Mouse (Mus musculus): ENCODE measurements at regions not wholly inside any gene's neighbourhood (a gene's known extent, or its start where the extent isn't known, plus 50 kb on each side); places are given as distances from the start of the nearest gene placed in this dataset.

DNA sequence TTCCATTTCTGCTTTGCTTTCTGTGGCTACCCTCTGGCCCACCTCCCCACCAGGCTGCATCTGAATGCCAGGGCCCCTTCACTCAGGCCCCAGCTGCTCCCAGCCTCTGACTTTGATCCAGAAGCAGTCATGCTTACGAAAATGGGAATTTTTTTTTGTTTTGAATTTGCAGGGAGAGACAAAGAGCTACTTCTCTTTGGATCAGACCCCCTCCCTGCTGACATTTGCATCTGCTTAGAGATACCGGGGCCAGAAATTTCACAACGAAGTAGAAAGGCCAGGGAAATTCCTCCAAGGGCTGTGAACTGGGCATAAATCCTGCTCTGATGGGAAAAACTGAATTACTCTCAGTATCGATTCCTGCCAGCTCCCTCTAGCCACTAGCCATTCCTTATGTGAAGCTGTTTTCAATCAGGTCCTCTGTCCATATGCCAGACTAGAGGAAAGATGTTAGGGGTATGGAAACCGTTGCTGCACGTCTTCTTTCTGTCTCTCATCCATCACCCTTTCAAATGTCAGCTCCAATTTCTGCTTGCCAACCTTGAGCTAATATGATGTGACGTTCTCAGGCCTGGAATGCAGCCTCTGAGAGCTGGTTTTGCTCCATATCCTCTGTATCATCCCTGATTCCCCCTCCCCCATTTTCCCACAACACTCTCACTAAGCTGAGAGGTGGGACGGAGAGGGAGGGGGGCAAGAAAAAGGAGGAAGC is 62.4 kb upstream of the S1pr3 start:
- 37% methylated on average over 8 of the region's 8 CpGs for WGBS
- Histone ChIP-seq H3K27ac (ENCODE audit: low read length) (0 out of 2 replicates have a peak overlapping the region, but pooled peaks have one; percentile 9), H3K36me3 (ENCODE audit: control insufficient read depth, insufficient read depth, low read length) (no peaks in the 10 kb centered on the region), H3K9ac (ENCODE audit: low read depth, low read length) (no peak overlapping the region), H3K27me3 (replicated peaks; ENCODE audit: control insufficient read depth, insufficient read depth, low read length) (no peaks in the 10 kb centered on the region), H3K4me1 (ENCODE audit: control insufficient read depth, insufficient read depth, low read length) (0 out of 2 replicates have a peak, but pooled peaks cover 3% of the 10 kb centered on the region), H3K4me2 (ENCODE audit: low read depth, low read length) (no peak overlapping the region), H3K4me3 (ENCODE audit: low read length) (no peak overlapping the region), H3K9me3 (ENCODE audit: control insufficient read depth, low read length) (no peaks in the 10 kb centered on the region)
- 0 out of 2 replicates have a peak, but pooled peaks have one; percentile 33 for ATAC-seq

DNA sequence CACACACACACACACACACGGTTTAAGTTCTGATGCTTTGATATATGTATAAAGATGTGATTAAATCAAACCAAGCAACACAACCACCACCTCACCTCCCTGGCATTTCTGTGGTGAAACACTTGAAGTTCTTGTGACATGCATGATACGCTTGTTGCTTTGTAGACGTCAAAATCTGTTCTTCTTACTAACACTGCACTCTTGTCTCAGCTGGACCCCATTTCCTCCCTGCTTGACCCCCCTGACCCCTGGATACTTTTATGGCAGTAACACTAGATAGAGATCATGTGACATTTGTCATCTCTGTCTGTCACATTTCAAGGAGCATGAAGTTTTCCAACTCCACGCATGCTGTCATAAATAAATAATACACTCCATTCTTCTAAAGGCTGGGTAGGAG is 59.7 kb upstream of the S1pr3 start:
- Histone ChIP-seq H3K9me3 (ENCODE audit: control insufficient read depth, low read length) (no peaks in the 10 kb centered on the region), H3K9ac (ENCODE audit: low read depth, low read length) (no peak overlapping the region), H3K27ac (ENCODE audit: low read length) (no peak overlapping the region), H3K4me1 (ENCODE audit: control insufficient read depth, insufficient read depth, low read length) (0 out of 2 replicates have a peak, but pooled peaks cover 3% of the 10 kb centered on the region), H3K4me2 (ENCODE audit: low read depth, low read length) (no peak overlapping the region), H3K27me3 (replicated peaks; ENCODE audit: control insufficient read depth, insufficient read depth, low read length) (no peaks in the 10 kb centered on the region), H3K36me3 (ENCODE audit: control insufficient read depth, insufficient read depth, low read length) (no peaks in the 10 kb centered on the region), H3K4me3 (ENCODE audit: low read length) (no peak overlapping the region)
- WGBS, result 53% methylated on average over 4 of the region's 4 CpGs
- ATAC-seq, result no peak

DNA sequence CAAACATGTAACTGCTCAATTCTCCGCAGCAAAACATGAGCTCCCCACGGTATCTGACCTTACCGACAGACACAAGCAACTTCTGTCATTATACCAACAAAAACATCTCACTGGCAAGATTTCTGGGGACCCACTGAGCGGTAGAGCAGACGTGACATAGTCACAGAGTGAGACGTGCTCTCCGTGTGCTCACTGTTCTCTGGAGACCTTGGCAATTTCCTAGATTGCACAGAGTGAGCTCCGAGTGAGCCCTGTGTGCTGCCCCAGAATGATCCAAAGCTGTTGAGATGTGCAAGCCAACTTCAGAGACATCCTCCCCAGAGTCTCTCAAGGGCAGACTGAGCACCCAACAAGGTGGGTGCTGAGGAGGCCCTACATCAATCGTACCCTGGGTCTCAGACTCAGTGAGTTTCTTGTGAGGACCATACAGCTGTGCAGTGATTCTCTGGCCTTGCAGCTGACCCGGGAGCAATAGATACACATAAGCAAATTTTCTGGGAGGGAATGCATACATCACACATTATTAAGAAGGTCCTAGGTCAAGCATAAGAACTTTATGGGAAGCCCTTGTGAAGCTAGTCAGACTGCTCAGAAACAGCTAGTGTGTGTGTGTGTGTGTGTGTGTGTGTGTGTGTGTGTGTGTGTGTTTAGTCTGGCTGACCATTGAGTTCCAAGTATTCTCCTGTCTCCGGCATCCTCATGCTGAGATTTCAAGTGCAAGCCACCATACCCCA is 58.5 kb upstream of the S1pr3 start:
- H3K4me1 ChIP-seq (ENCODE audit: control insufficient read depth, insufficient read depth, low read length), result 0 out of 2 replicates have a peak, but pooled peaks cover 3% of the 10 kb centered on the region
- 79% methylated on average over 11 of the region's 11 CpGs for WGBS
- no peak overlapping the region for H3K27ac ChIP-seq (ENCODE audit: low read length)
- ATAC-seq, result no peak
- no peaks in the 10 kb centered on the region for H3K27me3 ChIP-seq (replicated peaks; ENCODE audit: control insufficient read depth, insufficient read depth, low read length)
- no peaks in the 10 kb centered on the region for H3K36me3 ChIP-seq (ENCODE audit: control insufficient read depth, insufficient read depth, low read length)
- H3K9ac ChIP-seq (ENCODE audit: low read depth, low read length), result no peak overlapping the region
- H3K4me2 ChIP-seq (ENCODE audit: low read depth, low read length), result no peak overlapping the region
- no peaks in the 10 kb centered on the region for H3K9me3 ChIP-seq (ENCODE audit: control insufficient read depth, low read length)
- H3K4me3 ChIP-seq (ENCODE audit: low read length), result no peak overlapping the region

DNA sequence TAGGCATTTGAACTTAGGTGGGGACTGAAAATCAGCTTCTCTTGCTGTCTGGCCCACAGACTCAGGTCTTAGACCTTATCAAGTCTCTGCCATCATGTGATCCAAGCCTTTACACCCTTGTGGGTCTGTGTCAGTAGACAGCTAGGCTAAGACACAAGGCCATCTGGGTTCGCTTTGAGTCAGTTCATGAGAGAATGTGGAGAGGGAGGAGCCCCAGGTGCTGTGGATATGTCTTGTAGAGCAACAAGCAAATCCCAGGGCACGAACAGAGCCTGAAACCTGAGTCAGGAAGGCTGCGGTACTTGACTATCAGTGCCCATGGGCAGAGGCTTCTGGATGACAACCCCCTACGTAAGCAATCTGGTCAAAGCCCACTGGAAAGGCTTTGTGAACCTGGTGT is 55.6 kb upstream of the S1pr3 start:
- Histone ChIP-seq H3K27ac (ENCODE audit: low read length) (no peak overlapping the region), H3K27me3 (replicated peaks; ENCODE audit: control insufficient read depth, insufficient read depth, low read length) (no peaks in the 10 kb centered on the region), H3K4me1 (ENCODE audit: control insufficient read depth, insufficient read depth, low read length) (no peaks in the 10 kb centered on the region), H3K4me2 (ENCODE audit: low read depth, low read length) (no peak overlapping the region), H3K9ac (ENCODE audit: low read depth, low read length) (no peak overlapping the region), H3K36me3 (ENCODE audit: control insufficient read depth, insufficient read depth, low read length) (no peaks in the 10 kb centered on the region), H3K4me3 (ENCODE audit: low read length) (no peak overlapping the region), H3K9me3 (ENCODE audit: control insufficient read depth, low read length) (no peaks in the 10 kb centered on the region)
- no peak for ATAC-seq
- WGBS, result 92% methylated on average over 4 of the region's 4 CpGs

DNA sequence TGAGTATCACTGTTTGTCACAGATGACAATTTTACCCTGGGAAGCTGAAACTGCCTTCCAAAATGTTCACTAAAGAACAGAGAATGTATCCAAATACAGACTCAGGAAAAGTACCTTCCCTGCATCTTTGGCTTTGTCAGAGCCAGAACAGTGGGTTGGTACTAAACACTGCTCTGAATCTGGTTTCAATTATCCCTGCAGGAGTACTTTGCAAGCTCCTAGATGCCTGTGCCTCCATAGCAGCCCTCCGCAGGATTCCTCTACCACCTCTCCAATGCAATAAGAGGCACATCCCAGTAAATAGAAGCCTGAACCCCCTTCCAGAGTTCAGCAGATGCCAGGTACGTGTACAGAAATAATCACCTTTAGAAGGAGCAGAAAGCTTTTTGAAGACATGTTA is 52.9 kb upstream of the S1pr3 start:
- H3K27ac ChIP-seq (ENCODE audit: low read length), result no peak overlapping the region
- 81% methylated on average over 2 of the region's 2 CpGs for WGBS
- no peak overlapping the region for H3K4me2 ChIP-seq (ENCODE audit: low read depth, low read length)
- no peak for ATAC-seq
- no peak overlapping the region for H3K4me3 ChIP-seq (ENCODE audit: low read length)
- H3K9me3 ChIP-seq (ENCODE audit: control insufficient read depth, low read length), result no peaks in the 10 kb centered on the region
- H3K36me3 ChIP-seq (ENCODE audit: control insufficient read depth, insufficient read depth, low read length), result no peaks in the 10 kb centered on the region
- no peaks in the 10 kb centered on the region for H3K4me1 ChIP-seq (ENCODE audit: control insufficient read depth, insufficient read depth, low read length)
- no peak overlapping the region for H3K9ac ChIP-seq (ENCODE audit: low read depth, low read length)
- no peaks in the 10 kb centered on the region for H3K27me3 ChIP-seq (replicated peaks; ENCODE audit: control insufficient read depth, insufficient read depth, low read length)

Measured in intestine, embryonic 16.5 days (tissue).